Mouse (Mus musculus) testis, adult 2 months (tissue): ENCODE measurements around the gene Srgap1.

Experiments
- CTCF ChIP-seq: fragments of 200-500 bp; IDR thresholded peaks from 2 replicates; pipeline ENCODE4 v1.5.1; 2012; ENCODE audit warnings: low read depth, mild to moderate bottlenecking, inconsistent platforms, low read length, moderate library complexity; ENCODE audit not compliant: control insufficient read depth, insufficient read depth, insufficient replicate concordance
- POLR2A ChIP-seq: fragments of 200-500 bp; IDR thresholded peaks from 2 replicates; pipeline ENCODE4 v1.6.1; 2012; ENCODE audit warnings: low read depth, mild to moderate bottlenecking, inconsistent platforms, low read length, moderate library complexity; ENCODE audit not compliant: control insufficient read depth

- TF ChIP-seq CTCF (no peak), POLR2A (no peak)
Observed at GRCm38 (mm10) chr10:122008731-122009391, 38.3 kb downstream of the Srgap1 start.
